Mouse (Mus musculus) kidney, postnatal 0 days (tissue): ENCODE measurements at regions not wholly inside any gene's neighbourhood (a gene's known extent, or its start where the extent isn't known, plus 50 kb on each side); places are given as distances from the start of the nearest gene placed in this dataset.
A peak's percentile ranks its signal among the peaks of the same experiment; 100 is the strongest.

ENCODE experiments used
- ATAC-seq: fragments of 200-750 bp; cut with Nextera tagmentation; replicated peaks from 2 replicates; pipeline ENCODE4 v1.8.0; 2017; ENCODE audit warnings: low read depth, moderate number of reproducible peaks, moderate TSS enrichment, moderate library complexity; ENCODE audit not compliant: low FRiP score
- DNase-seq: peaks from one replicate; pipeline ENCODE4 v3.0.0-alpha.2; 2016; ENCODE audit warnings: low spot score
- H3K27ac ChIP-seq: fragments of 300-500 bp; sonication (generic); 2 replicates; pipeline ENCODE4 v1.5.1; 2014; ENCODE audit warnings: mild to moderate bottlenecking
- H3K27me3 ChIP-seq: fragments of 300-500 bp; sonication (generic); 2 replicates; pipeline ENCODE4 v1.6.1; 2014; ENCODE audit warnings: low read length, mixed read lengths; ENCODE audit not compliant: insufficient read depth
- H3K36me3 ChIP-seq: fragments of 300-500 bp; sonication (generic); 2 replicates; pipeline ENCODE4 v1.6.1; 2014; ENCODE audit warnings: low read length, mixed read lengths; ENCODE audit not compliant: insufficient read depth
- H3K4me1 ChIP-seq: fragments of 300-500 bp; sonication (generic); replicated peaks from 2 replicates; pipeline ENCODE4 v1.6.1; 2014; ENCODE audit warnings: antibody characterized with exemption, low read length, mixed read lengths; ENCODE audit not compliant: insufficient read depth
- H3K4me2 ChIP-seq: fragments of 300-500 bp; sonication (generic); 2 replicates; pipeline ENCODE4 v1.6.1; 2014; ENCODE audit warnings: mild to moderate bottlenecking, low read length, moderate library complexity, mixed read lengths
- H3K4me3 ChIP-seq: fragments of 300-500 bp; sonication (generic); replicated peaks from 2 replicates; pipeline ENCODE4 v1.5.1; 2014; ENCODE audit warnings: low read depth, low read length
- H3K9ac ChIP-seq: fragments of 300-500 bp; sonication (generic); 2 replicates; pipeline ENCODE4 v1.6.1; 2014; ENCODE audit warnings: low read depth, low read length
- H3K9me3 ChIP-seq: fragments of 300-500 bp; sonication (generic); replicated peaks from 2 replicates; pipeline ENCODE4 v1.6.1; 2016; ENCODE audit warnings: low read length, inconsistent platforms, mixed read lengths
- CTCF ChIP-seq: IDR thresholded peaks from 2 replicates; pipeline ENCODE4 v1.5.1; 2016; ENCODE audit warnings: antibody characterized with exemption, low read depth, mild to moderate bottlenecking, moderate library complexity
- WGBS: fragments of 180-500 bp; shearing (Covaris S2); extraction: QIAGEN DNeasy Blood & Tissue Kit; methylation state at CpG from one replicate; pipeline ENCODE4 v1.1.7; 2014; 5-methylcytosine and 5-hydroxymethylcytosine counted together

GRCm38 (mm10) chr17:45910245-45910644, 121.9 kb downstream of the Vegfa start:
- WGBS = 85% methylated on average over 3 of the region's 3 CpGs
- Histone ChIP-seq H3K4me2 (no peak overlapping the region), H3K4me1 (no peaks in the 10 kb centered on the region), H3K36me3 (no peaks in the 10 kb centered on the region), H3K27ac (no peak overlapping the region), H3K27me3 (no peaks in the 10 kb centered on the region), H3K9me3 (no peaks in the 10 kb centered on the region), H3K4me3 (no peak overlapping the region), H3K9ac (no peak overlapping the region)
- ATAC-seq = no peak
- TF ChIP-seq CTCF = no peak
- no peak for DNase-seq

- Histone ChIP-seq H3K27me3 (no peaks in the 10 kb centered on the region), H3K27ac (no peak overlapping the region), H3K36me3 (no peaks in the 10 kb centered on the region), H3K4me3 (no peak overlapping the region), H3K4me2 (no peak overlapping the region), H3K9me3 (no peaks in the 10 kb centered on the region), H3K9ac (no peak overlapping the region), H3K4me1 (no peaks in the 10 kb centered on the region)
- ATAC-seq = no peak
- 55% methylated on average over 11 of the region's 11 CpGs for WGBS
- no peak for TF ChIP-seq CTCF
- DNase-seq = no peak
Observed at GRCm38 (mm10) chr17:45907587-45907986, 124.6 kb downstream of the Vegfa start.

- no peaks in the 10 kb centered on the region for H3K27me3 ChIP-seq
- ATAC-seq = no peak
- H3K9me3 ChIP-seq = no peaks in the 10 kb centered on the region
- H3K4me2 ChIP-seq = no peak overlapping the region
- no peak overlapping the region for H3K4me3 ChIP-seq
- H3K36me3 ChIP-seq = no peaks in the 10 kb centered on the region
- DNase-seq = no peak
- whole genome bisulfite sequencing = 70% methylated on average over 7 of the region's 7 CpGs
- H3K27ac ChIP-seq = no peak overlapping the region
- H3K9ac ChIP-seq = no peak overlapping the region
- TF ChIP-seq CTCF = no peak
- no peaks in the 10 kb centered on the region for H3K4me1 ChIP-seq
Observed at GRCm38 (mm10) chr17:45905596-45905995, 126.6 kb downstream of the Vegfa start.

GRCm38 (mm10) chr17:45904251-45904650, 127.9 kb downstream of the Vegfa start:
- no peak overlapping the region for H3K4me2 ChIP-seq
- no peak for DNase-seq
- WGBS = 49% methylated on average over 4 of the region's 4 CpGs
- TF ChIP-seq CTCF = no peak
- no peak overlapping the region for H3K4me3 ChIP-seq
- H3K36me3 ChIP-seq = no peaks in the 10 kb centered on the region
- H3K9ac ChIP-seq = no peak overlapping the region
- H3K9me3 ChIP-seq = no peaks in the 10 kb centered on the region
- H3K27me3 ChIP-seq = no peaks in the 10 kb centered on the region
- no peak overlapping the region for H3K27ac ChIP-seq
- no peak for ATAC-seq
- H3K4me1 ChIP-seq = no peaks in the 10 kb centered on the region

- 87% methylated on average over 9 of the region's 9 CpGs for WGBS
- no peak for DNase-seq
- H3K9me3 ChIP-seq = no peaks in the 10 kb centered on the region
- no peak for TF ChIP-seq CTCF
- no peaks in the 10 kb centered on the region for H3K4me1 ChIP-seq
- H3K27ac ChIP-seq = no peak overlapping the region
- ATAC-seq = no peak
- H3K4me3 ChIP-seq = no peak overlapping the region
- no peak overlapping the region for H3K9ac ChIP-seq
- H3K36me3 ChIP-seq = no peaks in the 10 kb centered on the region
- no peak overlapping the region for H3K4me2 ChIP-seq
- no peaks in the 10 kb centered on the region for H3K27me3 ChIP-seq
Observed at GRCm38 (mm10) chr17:45903294-45903693, 128.9 kb downstream of the Vegfa start.

GRCm38 (mm10) chr17:45902668-45903067, 129.5 kb downstream of the Vegfa start:
- DNase-seq (no peak), ATAC-seq (no peak)
- H3K9me3 ChIP-seq = no peaks in the 10 kb centered on the region
- WGBS = 87% methylated on average over 7 of the region's 7 CpGs
- no peak overlapping the region for H3K4me3 ChIP-seq
- no peaks in the 10 kb centered on the region for H3K27me3 ChIP-seq
- no peaks in the 10 kb centered on the region for H3K4me1 ChIP-seq
- TF ChIP-seq CTCF = no peak
- no peak overlapping the region for H3K9ac ChIP-seq
- H3K27ac ChIP-seq = no peak overlapping the region
- no peaks in the 10 kb centered on the region for H3K36me3 ChIP-seq
- H3K4me2 ChIP-seq = no peak overlapping the region

GRCm38 (mm10) chr17:45896922-45897302, 135.3 kb downstream of the Vegfa start:
- Histone ChIP-seq H3K27me3 (no peaks in the 10 kb centered on the region), H3K4me1 (no peaks in the 10 kb centered on the region), H3K9me3 (no peaks in the 10 kb centered on the region), H3K27ac (no peak overlapping the region), H3K4me2 (no peak overlapping the region), H3K4me3 (no peak overlapping the region), H3K36me3 (no peaks in the 10 kb centered on the region), H3K9ac (no peak overlapping the region)
- peak; percentile 51 for TF ChIP-seq CTCF
- WGBS = 70% methylated on average over 4 of the region's 4 CpGs
- DNase-seq = no peak
- ATAC-seq = no peak
